Mouse (Mus musculus) neural tube, embryonic 10.5 days (tissue): Measurements from ENCODE around the gene Cldn7.
"Not testable (repeated sequence)": the region's sequence is repeated elsewhere in the genome, so short reads cannot be mapped to it uniquely, and the experiment has no call there.

Experiments
- DNase-seq: peaks from one replicate; pipeline ENCODE4 v3.0.0-alpha.2; 2017; ENCODE audit warnings: low spot score; ENCODE audit errors: extremely low spot score

The Cldn7 gene

GRCm38 (mm10) chr11:70013408-70013807, 48.8 kb downstream of the Cldn7 start:
- no peak for DNase-seq

DNA sequence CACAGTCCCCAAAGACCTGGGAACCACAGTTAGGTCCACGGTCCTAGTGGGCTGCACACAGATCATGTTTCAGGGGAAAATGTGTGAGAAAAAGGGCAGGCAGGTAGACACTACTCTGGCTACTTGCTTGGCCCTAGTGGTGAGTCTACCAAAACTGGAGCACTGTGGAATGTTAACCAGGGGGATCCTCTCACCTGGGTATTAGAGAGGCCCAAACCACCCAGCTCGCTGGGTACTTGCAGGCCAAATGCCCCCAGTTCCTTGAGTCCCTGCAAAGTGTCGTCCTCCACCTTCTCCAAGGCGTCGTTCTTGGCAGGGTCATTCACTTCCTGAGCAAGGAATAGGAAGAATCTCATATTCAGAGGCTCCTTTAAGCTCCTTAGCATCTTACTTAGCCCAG, 49.5 kb downstream of the Cldn7 start:
- no peak for DNase-seq

- DNase-seq: peak; percentile 81
These were observed 50.4 kb downstream of the Cldn7 start, which contains the start of gene Acadvl for GRCm38 (mm10) chr11:70014880-70015558. Gene Acadvl (minus strand): TSS chr11:70015411.

DNA sequence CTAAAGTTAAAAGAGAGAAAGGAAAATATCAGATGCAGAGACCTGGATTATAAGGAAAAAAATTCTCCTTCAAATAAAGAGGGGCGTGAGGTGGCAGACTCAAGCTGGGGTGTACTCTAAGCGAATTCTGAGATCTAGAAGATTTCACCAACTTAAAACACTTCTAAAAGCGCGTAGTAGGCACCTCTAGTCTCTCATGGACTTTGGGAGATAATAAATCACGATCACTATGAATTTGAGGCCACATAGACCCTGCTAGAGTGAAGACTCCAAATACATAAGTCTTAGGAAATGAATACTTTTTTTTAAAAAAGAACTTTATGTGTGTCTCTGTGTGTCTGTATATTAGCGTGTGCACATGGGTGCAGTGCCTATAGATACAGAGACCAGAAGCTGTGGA, 51.1 kb downstream of the Cldn7 start:
- DNase-seq: no peak

DNA sequence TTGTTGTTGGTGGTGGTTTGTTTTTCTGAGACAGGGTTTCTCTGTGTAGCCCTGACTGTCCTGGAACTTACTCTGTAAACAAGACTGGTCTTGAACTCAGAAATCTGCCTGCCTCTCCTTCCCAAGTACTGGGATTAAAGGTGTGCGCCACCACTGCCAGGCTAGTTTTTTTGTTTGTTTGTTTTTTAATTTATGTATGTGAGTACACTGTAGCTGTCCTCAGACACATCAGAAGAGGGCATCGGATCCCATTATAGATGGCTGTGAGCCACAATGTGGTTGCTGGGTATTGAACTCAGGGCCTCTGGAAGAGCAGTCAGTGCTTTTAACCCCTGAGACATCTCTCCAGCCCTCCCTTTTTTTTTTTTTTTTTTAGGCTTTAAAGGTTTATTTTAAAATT, 51.6 kb downstream of the Cldn7 start:
- not testable (repeated sequence) for DNase-seq

- no peak for DNase-seq
These were observed 52.1 kb downstream of the Cldn7 start, which contains the start of gene Dlg4 for GRCm38 (mm10) chr11:70016669-70017068. Gene Dlg4 (plus strand): TSS chr11:70016942.

GRCm38 (mm10) chr11:70017199-70017767, 52.7 kb downstream of the Cldn7 start:
- no peak for DNase-seq
